Mouse (Mus musculus) ES-CJ7 (cell line): ENCODE results near the gene Olfr70.
A peak's percentile ranks its signal among the peaks of the same experiment; 100 is the strongest.

Experiments
- DNase-seq: peaks from one replicate; pipeline ENCODE4 v3.0.0; 2011; ENCODE audit warnings: low read depth, low spot score

The Olfr70 gene

GRCm38 (mm10) chr4:43700707-43701106 lies at the start of gene Olfr70:
Gene Olfr70, minus strand, starts transcription at chr4:43700807.
- no peak for DNase-seq

GRCm38 (mm10) chr4:43745187-43745586 lies 44.6 kb upstream of the Olfr70 start:
- DNase-seq = peak; percentile 57

- DNase-seq = no peak
Observed at GRCm38 (mm10) chr4:43743099-43743498, 42.5 kb upstream of the Olfr70 start.

GRCm38 (mm10) chr4:43742637-43743036 lies 42.0 kb upstream of the Olfr70 start:
- DNase-seq = peak; percentile 52

GRCm38 (mm10) chr4:43741526-43741925 lies 40.9 kb upstream of the Olfr70 start:
- DNase-seq = peak; percentile 83

GRCm38 (mm10) chr4:43738989-43739674 lies 38.5 kb upstream of the Olfr70 start:
- DNase-seq = peak; percentile 67

- no peak for DNase-seq
Observed at GRCm38 (mm10) chr4:43737144-43737543, 36.5 kb upstream of the Olfr70 start.

GRCm38 (mm10) chr4:43733186-43733585 lies 32.6 kb upstream of the Olfr70 start:
- DNase-seq = no peak

GRCm38 (mm10) chr4:43732171-43732570 lies 31.6 kb upstream of the Olfr70 start:
- no peak for DNase-seq

GRCm38 (mm10) chr4:43730750-43731297 lies 30.2 kb upstream of the Olfr70 start:
- DNase-seq = peak; percentile 29

GRCm38 (mm10) chr4:43729794-43730550 lies 29.4 kb upstream of the Olfr70 start, which contains the start of gene Spaar:
Gene Spaar, plus strand, starts transcription at chr4:43730034.
- DNase-seq = no peak

GRCm38 (mm10) chr4:43729126-43729525 lies 28.5 kb upstream of the Olfr70 start:
- no peak for DNase-seq

- DNase-seq = no peak
Observed at GRCm38 (mm10) chr4:43728576-43728954, 28.0 kb upstream of the Olfr70 start.

- no peak for DNase-seq
Observed at GRCm38 (mm10) chr4:43727718-43728575, 27.3 kb upstream of the Olfr70 start.

- DNase-seq = no peak
Observed at GRCm38 (mm10) chr4:43726995-43727394, 26.4 kb upstream of the Olfr70 start, which contains the start of gene Hrct1. Gene Hrct1, plus strand, starts transcription at chr4:43727188.

GRCm38 (mm10) chr4:43726228-43726993 lies 25.8 kb upstream of the Olfr70 start:
- no peak for DNase-seq

GRCm38 (mm10) chr4:43724764-43725163 lies 24.2 kb upstream of the Olfr70 start:
- DNase-seq = peak; percentile 61

GRCm38 (mm10) chr4:43722191-43722590 lies 21.6 kb upstream of the Olfr70 start:
- no peak for DNase-seq

GRCm38 (mm10) chr4:43720491-43721228 lies 20.1 kb upstream of the Olfr70 start:
- DNase-seq = peak; percentile 23

GRCm38 (mm10) chr4:43713652-43714219 lies 13.1 kb upstream of the Olfr70 start:
- DNase-seq = no peak
